Mouse (Mus musculus): ENCODE data around the gene Ckap2.
A peak's percentile ranks its signal among the peaks of the same experiment; 100 is the strongest.

Ckap2 gene

GRCm38 (mm10) chr8:22147706-22148366 is 37.8 kb downstream of the Ckap2 start:
- DNase-seq = no peak

GRCm38 (mm10) chr8:22145831-22146230 is 39.8 kb downstream of the Ckap2 start:
- DNase-seq = no peak

- peak; percentile 35 to 54 for DNase-seq
Measured at GRCm38 (mm10) chr8:22143764-22144491, 41.7 kb downstream of the Ckap2 start.

GRCm38 (mm10) chr8:22142592-22142991 is 43.0 kb downstream of the Ckap2 start:
- DNase-seq = no peak

- DNase-seq = no peak
Measured at GRCm38 (mm10) chr8:22141836-22142385, 43.7 kb downstream of the Ckap2 start.

- DNase-seq = peak; percentile 47 to 67
Measured at GRCm38 (mm10) chr8:22136462-22136861, 49.2 kb downstream of the Ckap2 start.

- no peak for DNase-seq
Measured at GRCm38 (mm10) chr8:22134750-22135135, 50.9 kb downstream of the Ckap2 start.

- no peak for DNase-seq
Measured at GRCm38 (mm10) chr8:22134078-22134749, 51.4 kb downstream of the Ckap2 start.

- no peak for DNase-seq
Measured at GRCm38 (mm10) chr8:22132062-22132461, 53.6 kb downstream of the Ckap2 start.

GRCm38 (mm10) chr8:22124220-22125152 is 61.1 kb downstream of the Ckap2 start, which contains the start of gene Nek5:
Nek5 (minus strand) TSS chr8:22125053.
- DNase-seq = peak in 1 of 2 experiments; percentile 29

All from cerebellum, postnatal 14 days (tissue).